Mouse (Mus musculus): Measurements from ENCODE around the gene Tmem117.

DNA sequence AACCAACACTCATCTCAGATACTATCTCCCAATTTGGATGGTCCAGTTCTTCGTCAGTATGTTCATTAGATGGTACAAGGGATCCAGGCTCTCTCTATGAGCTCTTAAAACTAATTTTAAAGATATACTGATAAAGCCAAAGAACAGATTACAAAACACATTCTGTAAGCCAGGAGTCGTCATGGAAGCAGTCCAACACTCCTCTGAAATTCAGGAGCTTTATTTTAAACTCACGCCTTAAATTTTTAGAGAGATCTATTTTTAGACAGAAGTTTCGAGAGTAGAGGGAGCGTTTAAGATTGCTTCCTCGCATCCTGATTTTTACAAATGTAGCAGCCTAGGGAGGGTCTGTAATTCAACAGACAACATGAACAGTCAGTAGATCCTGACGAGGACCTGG is 393.2 kb downstream of the Tmem117 start:
- TF ChIP-seq POLR2A (IDR thresholded peaks at IDR 0.05; ENCODE audit: low read depth, low read length) (no peak), CTCF (IDR thresholded peaks at IDR 0.05; ENCODE audit: extremely low read depth, insufficient read depth, insufficient read length, insufficient replicate concordance) (no peak)
